Mouse (Mus musculus): ENCODE results near the gene Gm20532.
A peak's percentile ranks its signal among the peaks of the same experiment; 100 is the strongest.

DNA sequence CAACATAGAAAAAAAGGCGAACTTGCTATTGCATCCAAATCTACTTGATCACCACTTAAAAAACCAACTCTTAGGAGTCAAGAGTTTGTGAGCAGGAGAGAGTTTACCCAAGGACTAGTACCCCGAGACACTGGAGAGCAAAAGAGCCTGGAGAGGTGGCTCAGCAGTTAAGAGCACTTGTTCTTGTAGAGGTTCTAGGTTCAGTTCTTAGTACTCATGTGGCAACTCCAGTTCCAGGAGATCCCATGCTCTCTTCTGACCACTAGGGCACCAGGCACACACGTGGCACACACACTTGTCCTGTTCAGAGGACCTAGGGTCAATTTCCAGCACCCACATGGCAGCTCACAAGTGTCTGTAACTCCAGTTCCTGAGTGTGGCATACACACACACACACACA, 39.6 kb downstream of the Gm20532 start:
- peak; percentile 8; the same call in 1 of the 2 replicates for TF ChIP-seq CTCF (IDR thresholded peaks at IDR 0.05; ENCODE audit: extremely low read depth, insufficient read length, insufficient replicate concordance, low read depth, low read length)
- TF ChIP-seq POLR2A (IDR thresholded peaks at IDR 0.05; ENCODE audit: low read depth, low read length): no peak

All from small intestine, adult 2 months (tissue).